Mouse (Mus musculus) brown adipose tissue, adult 24 weeks (tissue): Measurements from ENCODE around the gene Socs5. TPM values are rescaled to one million over a fixed set of nuclear protein-coding genes. Genes with fewer than 3 reads are reported as not detected.
A peak's percentile ranks its signal among the peaks of the same experiment; 100 is the strongest.

Experiments
- H3K27ac ChIP-seq: fragments of 200-500 bp; replicated peaks from 2 replicates; pipeline ENCODE4 v1.5.1; 2012; ENCODE audit warnings: low read depth, mild to moderate bottlenecking, low read length
- H3K4me1 ChIP-seq: fragments of 200-500 bp; 2 replicates; pipeline ENCODE4 v1.6.1; 2012; ENCODE audit warnings: low read length, mixed read lengths; ENCODE audit not compliant: control insufficient read depth, insufficient read depth, insufficient read length
- H3K4me3 ChIP-seq: fragments of 200-500 bp; 2 replicates; pipeline ENCODE4 v1.5.1; 2012; ENCODE audit warnings: low read depth, mild to moderate bottlenecking, low read length, moderate library complexity; ENCODE audit not compliant: insufficient read depth
- polyA plus RNA-seq: library from polyadenylated mRNA; stranded (reverse); fragments of >200 nt; gene quantifications from 2 replicates; pipeline ENCODE4 v1.2.4, GENCODE M21; 2012; ENCODE audit not compliant: missing spikeins, insufficient read depth, insufficient read length

Gene Socs5
- polyA plus RNA-seq, 1 experiment: 14.0 TPM

- Histone ChIP-seq H3K27ac (no peak overlapping the region), H3K4me1 (no peaks in the 10 kb centered on the region), H3K4me3 (no peak overlapping the region)
Measured at GRCm38 (mm10) chr17:87134631-87135030, 27.2 kb downstream of the Socs5 start.

- H3K4me3 ChIP-seq: no peak overlapping the region
- no peaks in the 10 kb centered on the region for H3K4me1 ChIP-seq
- no peak overlapping the region for H3K27ac ChIP-seq
Measured at GRCm38 (mm10) chr17:87135741-87136140, 28.3 kb downstream of the Socs5 start.

GRCm38 (mm10) chr17:87141188-87141935 lies 33.9 kb downstream of the Socs5 start:
- Histone ChIP-seq H3K4me3 (no peak overlapping the region), H3K4me1 (no peaks in the 10 kb centered on the region), H3K27ac (no peak overlapping the region)

GRCm38 (mm10) chr17:87142271-87142670 lies 34.8 kb downstream of the Socs5 start:
- H3K4me1 ChIP-seq: no peaks in the 10 kb centered on the region
- 0 out of 2 replicates have a peak overlapping the region, but pooled peaks have one; percentile 1 for H3K4me3 ChIP-seq
- H3K27ac ChIP-seq: no peak overlapping the region

GRCm38 (mm10) chr17:87143186-87143585 lies 35.7 kb downstream of the Socs5 start:
- Histone ChIP-seq H3K4me3 (no peak overlapping the region), H3K4me1 (no peaks in the 10 kb centered on the region), H3K27ac (no peak overlapping the region)

- H3K27ac ChIP-seq: no peak overlapping the region
- no peaks in the 10 kb centered on the region for H3K4me1 ChIP-seq
- H3K4me3 ChIP-seq: no peak overlapping the region
Measured at GRCm38 (mm10) chr17:87146415-87147021, 39.0 kb downstream of the Socs5 start.

- Histone ChIP-seq H3K4me3 (no peak overlapping the region), H3K27ac (no peak overlapping the region), H3K4me1 (no peaks in the 10 kb centered on the region)
Measured at GRCm38 (mm10) chr17:87149762-87150161, 42.3 kb downstream of the Socs5 start.

- Histone ChIP-seq H3K4me1 (peaks cover 7% of the 10 kb centered on the region; the same call in 1 of the 2 replicates), H3K4me3 (no peak overlapping the region), H3K27ac (no peak overlapping the region)
Measured at GRCm38 (mm10) chr17:87152984-87153383, 45.5 kb downstream of the Socs5 start.

- Histone ChIP-seq H3K27ac (0 out of 2 replicates have a peak overlapping the region, but pooled peaks have one; percentile 4), H3K4me1 (peaks cover 8% of the 10 kb centered on the region; the same call in 1 of the 2 replicates), H3K4me3 (no peak overlapping the region)
Measured at GRCm38 (mm10) chr17:87155664-87156063, 48.2 kb downstream of the Socs5 start.

GRCm38 (mm10) chr17:87157739-87158138 lies 50.3 kb downstream of the Socs5 start:
- Histone ChIP-seq H3K27ac (no peak overlapping the region), H3K4me3 (0 out of 2 replicates have a peak overlapping the region, but pooled peaks have one; percentile 2), H3K4me1 (peaks cover 8% of the 10 kb centered on the region; the same call in 1 of the 2 replicates)

GRCm38 (mm10) chr17:87158597-87158996 lies 51.1 kb downstream of the Socs5 start:
- no peak overlapping the region for H3K4me3 ChIP-seq
- H3K27ac ChIP-seq: no peak overlapping the region
- H3K4me1 ChIP-seq: peaks cover 8% of the 10 kb centered on the region; the same call in 1 of the 2 replicates

GRCm38 (mm10) chr17:87160270-87160669 lies 52.8 kb downstream of the Socs5 start:
- Histone ChIP-seq H3K4me3 (no peak overlapping the region), H3K4me1 (peaks cover 8% of the 10 kb centered on the region; the same call in 1 of the 2 replicates), H3K27ac (no peak overlapping the region)

GRCm38 (mm10) chr17:87164312-87164922 lies 56.9 kb downstream of the Socs5 start:
- Histone ChIP-seq H3K4me1 (no peaks in the 10 kb centered on the region), H3K27ac (no peak overlapping the region), H3K4me3 (no peak overlapping the region)

GRCm38 (mm10) chr17:87167407-87167806 lies 59.9 kb downstream of the Socs5 start:
- peaks cover 2% of the 10 kb centered on the region; the same call in 1 of the 2 replicates for H3K4me1 ChIP-seq
- H3K27ac ChIP-seq: no peak overlapping the region
- H3K4me3 ChIP-seq: no peak overlapping the region

- no peak overlapping the region for H3K27ac ChIP-seq
- H3K4me3 ChIP-seq: no peak overlapping the region
Measured at GRCm38 (mm10) chr17:87169076-87169475, 61.6 kb downstream of the Socs5 start.

More at GRCm38 (mm10) chr17:87169076-87169475, 61.6 kb downstream of the Socs5 start:
- H3K4me1 ChIP-seq: peaks cover 2% of the 10 kb centered on the region; the same call in 1 of the 2 replicates
